Mouse (Mus musculus): ENCODE measurements at regions not wholly inside any gene's neighbourhood (a gene's known extent, or its start where the extent isn't known, plus 50 kb on each side); places are given as distances from the start of the nearest gene placed in this dataset.

DNA sequence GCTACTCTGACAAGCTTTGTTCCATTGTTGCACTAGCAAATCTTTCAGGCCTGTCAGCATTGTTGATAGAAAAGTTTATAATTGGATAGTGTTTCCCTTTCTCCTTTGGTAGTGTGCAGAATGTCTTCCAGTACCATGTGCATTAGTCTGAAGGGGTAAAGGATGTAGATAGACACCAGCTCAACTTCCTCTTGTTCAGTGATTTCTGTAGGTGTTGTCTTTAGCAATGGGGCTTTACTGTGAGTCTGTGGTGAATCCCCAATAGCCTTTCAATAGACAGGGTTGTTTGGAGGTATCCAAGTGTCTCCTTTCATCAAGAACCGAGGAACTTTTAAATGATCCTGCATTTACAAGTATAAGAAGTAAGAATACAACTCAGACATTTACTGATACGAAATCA, 311.0 kb downstream of the Otol1 start:
- no peak for TF ChIP-seq CTCF (IDR thresholded peaks at IDR 0.05; ENCODE audit: insufficient read depth, low read depth, low read length)
- no peak for TF ChIP-seq POLR2A (IDR thresholded peaks at IDR 0.05; ENCODE audit: insufficient read depth, low read depth, low read length)

All from olfactory bulb, adult 2 months (tissue).